Comparison of ENCODE assay signal across 19 mouse cellular contexts in the genomic region with DNA sequence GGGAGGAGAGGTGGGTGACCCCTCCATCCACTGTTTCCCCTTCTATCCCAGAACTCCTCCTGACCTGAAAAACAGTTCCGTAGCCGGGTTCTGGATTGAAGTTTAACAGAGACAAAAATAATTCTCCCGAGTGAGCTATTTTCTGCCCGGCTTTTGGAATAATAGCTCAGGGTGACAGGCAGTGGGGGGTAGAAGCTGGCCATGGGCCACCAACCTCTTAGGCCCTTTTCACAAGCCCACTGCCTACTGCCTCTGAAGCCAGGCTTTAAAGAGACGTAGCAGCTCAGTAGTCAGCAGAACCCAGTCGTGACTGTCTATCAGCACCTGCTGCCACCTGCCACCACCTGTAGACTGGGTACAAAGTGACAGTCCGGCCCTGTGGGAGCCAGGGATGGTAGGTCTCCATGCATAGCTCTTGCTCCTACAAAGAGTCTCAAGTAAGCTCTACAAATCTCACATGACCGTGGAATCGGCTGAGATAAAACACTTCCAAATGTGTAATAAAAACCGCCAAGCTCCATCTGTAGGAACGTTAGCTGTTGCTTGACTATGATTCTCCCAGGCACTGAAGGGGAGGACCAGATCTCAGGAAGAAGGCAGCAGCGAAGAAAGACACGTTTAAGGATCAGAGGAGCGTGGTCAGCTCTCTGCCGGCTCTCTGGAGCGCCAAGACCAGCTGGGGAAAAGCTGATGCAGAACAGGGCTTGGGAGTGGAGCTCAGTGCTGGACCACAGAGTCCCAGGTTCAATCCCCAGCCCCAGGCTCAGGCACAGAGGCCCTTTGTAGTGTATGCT. TPM values are rescaled to one million over a fixed set of nuclear protein-coding genes. Genes with fewer than 3 reads are reported as not detected.
DNase-seq lines count a peak whose midpoint lies in the region; ATAC-seq and TF ChIP-seq lines count a peak whose summit lies in the region.
"Had no signal": no experiment of that assay in that cellular context is flagged by ENCODE, and none has a peak within 500 bp of the region (broad histone marks: within the 10 kb centered on the region; RNA-seq: fewer than 3 reads in every experiment).

No protein-coding gene starts in this region.

- peak overlapping the region; percentile 14; the same call in 1 of the 2 replicates for H3K27ac ChIP-seq in limb, embryonic 14.5 days (replicated peaks; ENCODE audit: low read depth, low read length)
- no peak overlapping the region for H3K27ac ChIP-seq in limb, embryonic 10.5 days
- peak overlapping the region; percentile 31 for H3K27ac ChIP-seq in kidney, embryonic 16.5 days (ENCODE audit: low read length)
- no peak overlapping the region for H3K27ac ChIP-seq in heart, embryonic 11.5 days (ENCODE audit: low read depth, low read length)
- H3K27ac ChIP-seq: embryonic facial prominence, embryonic 13.5 days; gastrocnemius, adult 2 months; hindbrain, embryonic 13.5 days; limb, embryonic 15.5 days; macrophage had no signal

- no peak overlapping the region for H3K4me3 ChIP-seq in limb, embryonic 14.5 days (replicated peaks; ENCODE audit: low read length)
- no peak overlapping the region for H3K4me3 ChIP-seq in limb, embryonic 10.5 days
- no peak overlapping the region for H3K4me3 ChIP-seq in kidney, embryonic 16.5 days (ENCODE audit: low read length)
- no peak overlapping the region for H3K4me3 ChIP-seq in heart, embryonic 11.5 days (ENCODE audit: low read depth, low read length)
- H3K4me3 ChIP-seq: embryonic facial prominence, embryonic 13.5 days; gastrocnemius, adult 2 months; hindbrain, embryonic 13.5 days; limb, embryonic 15.5 days had no signal

- ATAC-seq in cerebellum, adult (ENCODE audit: insufficient number of reproducible peaks, low FRiP score, low TSS enrichment) = no peak
- ATAC-seq in limb, embryonic 14.5 days (ENCODE audit: low FRiP score, low read depth) = no peak
- peak; percentile 63 for ATAC-seq in kidney, embryonic 16.5 days (ENCODE audit: low FRiP score, low TSS enrichment)
- no peak for ATAC-seq in heart, embryonic 11.5 days (replicated peaks; ENCODE audit: insufficient number of reproducible peaks, low FRiP score, low TSS enrichment)
- ATAC-seq: activated CD4-positive, CD25-positive, alpha-beta regulatory T cell, adult 4 months; liver, postnatal 0 days; midbrain, embryonic 16.5 days had no signal

- no peak overlapping the region for H3K4me2 ChIP-seq in limb, embryonic 14.5 days (replicated peaks; ENCODE audit: low read depth, low read length, severe bottlenecking)
- no peak overlapping the region for H3K4me2 ChIP-seq in kidney, embryonic 16.5 days (replicated peaks; ENCODE audit: low read depth, low read length)
- no peak overlapping the region for H3K4me2 ChIP-seq in heart, embryonic 11.5 days
- H3K4me2 ChIP-seq: embryonic facial prominence, embryonic 13.5 days; hindbrain, embryonic 13.5 days; limb, embryonic 15.5 days had no signal

- peak; percentile 46 to 47 for DNase-seq in cerebellum, postnatal 14 days
- no peak for DNase-seq in limb, embryonic 14.5 days (ENCODE audit: low spot score)
- no peak for DNase-seq in limb, embryonic 10.5 days (ENCODE audit: low spot score)
- no peak for DNase-seq in lung, postnatal 25 days (ENCODE audit: low spot score)
- DNase-seq in spleen, postnatal 10 days (ENCODE audit: low spot score in 2 of 2) = no peak
- DNase-seq: adrenal gland, postnatal 25 days; gastrocnemius, adult 2 months; heart, adult 18-20 months; liver, postnatal 0 days; right cerebral cortex, postnatal 14 days had no signal

- H3K9me3 ChIP-seq in limb, embryonic 14.5 days (ENCODE audit: control insufficient read depth, low read length) = no peaks in the 10 kb centered on the region
- no peaks in the 10 kb centered on the region for H3K9me3 ChIP-seq in limb, embryonic 10.5 days (replicated peaks)
- no peaks in the 10 kb centered on the region for H3K9me3 ChIP-seq in kidney, embryonic 16.5 days (ENCODE audit: low read length)
- H3K9me3 ChIP-seq in heart, embryonic 11.5 days (replicated peaks; ENCODE audit: control insufficient read depth, low read length) = no peaks in the 10 kb centered on the region
- H3K9me3 ChIP-seq: embryonic facial prominence, embryonic 13.5 days; hindbrain, embryonic 13.5 days; limb, embryonic 15.5 days had no signal

- no peak overlapping the region for H3K9ac ChIP-seq in limb, embryonic 14.5 days (ENCODE audit: low read depth, low read length, severe bottlenecking)
- H3K9ac ChIP-seq in kidney, embryonic 16.5 days (replicated peaks; ENCODE audit: low read length) = no peak overlapping the region; the same call in 1 of the 2 replicates
- H3K9ac ChIP-seq in heart, embryonic 11.5 days (ENCODE audit: low read depth, low read length) = no peak overlapping the region
- H3K9ac ChIP-seq: embryonic facial prominence, embryonic 13.5 days; hindbrain, embryonic 13.5 days; limb, embryonic 15.5 days; liver, postnatal 0 days had no signal

- H3K36me3 ChIP-seq in limb, embryonic 14.5 days (ENCODE audit: control insufficient read depth, insufficient read depth, low read length) = no peaks in the 10 kb centered on the region
- no peaks in the 10 kb centered on the region for H3K36me3 ChIP-seq in limb, embryonic 10.5 days
- no peaks in the 10 kb centered on the region for H3K36me3 ChIP-seq in kidney, embryonic 16.5 days (ENCODE audit: insufficient read depth, low read length)
- no peaks in the 10 kb centered on the region for H3K36me3 ChIP-seq in heart, embryonic 11.5 days (ENCODE audit: control insufficient read depth, insufficient read depth, low read length)
- H3K36me3 ChIP-seq: embryonic facial prominence, embryonic 13.5 days; hindbrain, embryonic 13.5 days; limb, embryonic 15.5 days had no signal

- WGBS in limb, embryonic 14.5 days = 56% methylated on average over 16 of the region's 16 CpGs
- WGBS in limb, embryonic 10.5 days = 83% methylated on average over 16 of the region's 16 CpGs
- WGBS in kidney, embryonic 16.5 days = 63% methylated on average over 16 of the region's 16 CpGs
- 71% methylated on average over 16 of the region's 16 CpGs for WGBS in heart, embryonic 11.5 days (ENCODE audit: insufficient replicate concordance)

- H3K27me3 ChIP-seq in limb, embryonic 14.5 days (ENCODE audit: control insufficient read depth, insufficient read depth, low read length) = no peaks in the 10 kb centered on the region
- H3K27me3 ChIP-seq in limb, embryonic 10.5 days (ENCODE audit: low read depth, poor library complexity, severe bottlenecking) = no peaks in the 10 kb centered on the region
- no peaks in the 10 kb centered on the region for H3K27me3 ChIP-seq in kidney, embryonic 16.5 days (ENCODE audit: insufficient read depth, low read length)
- peaks cover 2% of the 10 kb centered on the region for H3K27me3 ChIP-seq in heart, embryonic 11.5 days (ENCODE audit: control insufficient read depth, insufficient read depth, low read length)
- H3K27me3 ChIP-seq: embryonic facial prominence, embryonic 13.5 days; hindbrain, embryonic 13.5 days; limb, embryonic 15.5 days had no signal

- no peak for TF ChIP-seq POLR2A in limb, embryonic 14.5 days (IDR thresholded peaks at IDR 0.05; ENCODE audit: borderline replicate concordance, extremely low read depth, insufficient read depth, insufficient read length)

- H3K4me1 ChIP-seq in limb, embryonic 14.5 days (ENCODE audit: control insufficient read depth, insufficient read depth, low read length) = peaks cover 3% of the 10 kb centered on the region; the same call in 1 of the 2 replicates
- peaks cover 15% of the 10 kb centered on the region for H3K4me1 ChIP-seq in limb, embryonic 10.5 days
- peaks cover 24% of the 10 kb centered on the region for H3K4me1 ChIP-seq in kidney, embryonic 16.5 days (ENCODE audit: insufficient read depth, low read length)
- peaks cover 11% of the 10 kb centered on the region; the same call in 1 of the 2 replicates for H3K4me1 ChIP-seq in heart, embryonic 11.5 days (ENCODE audit: control insufficient read depth, insufficient read depth, low read length)
- H3K4me1 ChIP-seq: embryonic facial prominence, embryonic 13.5 days had no signal

RNA-seq across cellular contexts. Expression of gene Vdr, which starts 13.4 kb away (rescaled TPM):
- 3.4 and 4.0 TPM in 2 replicates for polyA plus RNA-seq in limb, embryonic 14.5 days (2012; rRNA removed)
- polyA plus RNA-seq in limb, embryonic 14.5 days (2014; fragmentation: Nextera tagmentation; extraction: Ambion mirVana) = 1.9 and 2.0 TPM in 2 replicates
- polyA plus RNA-seq in limb, embryonic 10.5 days (2016; fragmentation: Nextera tagmentation; extraction: Ambion mirVana) = 0.15 and 0.23 TPM in 2 replicates
- polyA plus RNA-seq in kidney, embryonic 16.5 days (2015; fragmentation: Nextera tagmentation; extraction: Ambion mirVana) = 9.6 and 10.5 TPM in 2 replicates
- 0.62 and 0.72 TPM in 2 replicates for polyA plus RNA-seq in heart, embryonic 11.5 days (2014; fragmentation: Nextera tagmentation; extraction: Ambion mirVana)

RNA-seq across cellular contexts. Expression of gene Hdac7, which starts 52.8 kb away (rescaled TPM):
- 79.3 and 113 TPM in 2 replicates for polyA plus RNA-seq in limb, embryonic 14.5 days (2012; rRNA removed)
- polyA plus RNA-seq in limb, embryonic 14.5 days (2014; fragmentation: Nextera tagmentation; extraction: Ambion mirVana) = 36.5 and 39.5 TPM in 2 replicates
- 28.5 and 32.1 TPM in 2 replicates for polyA plus RNA-seq in limb, embryonic 10.5 days (2016; fragmentation: Nextera tagmentation; extraction: Ambion mirVana)
- polyA plus RNA-seq in kidney, embryonic 16.5 days (2015; fragmentation: Nextera tagmentation; extraction: Ambion mirVana) = 37.3 and 40.0 TPM in 2 replicates
- 24.6 and 25.0 TPM in 2 replicates for polyA plus RNA-seq in heart, embryonic 11.5 days (2014; fragmentation: Nextera tagmentation; extraction: Ambion mirVana)

Comparison
In these comparisons a context has a peak if more than half of its experiments do, and no peak if none do; other contexts are left out.
1. H3K27ac ChIP-seq: peak in limb, embryonic 14.5 days (single experiment) and kidney, embryonic 16.5 days (single experiment); none in limb, embryonic 10.5 days (single experiment) and heart, embryonic 11.5 days (single experiment).
2. DNase-seq: peak in cerebellum, postnatal 14 days (2 of 2); none in limb, embryonic 14.5 days (single experiment), limb, embryonic 10.5 days (single experiment), lung, postnatal 25 days (single experiment) and spleen, postnatal 10 days (0 of 2).